Mouse (Mus musculus) left cerebral cortex, adult 9 months (tissue): ENCODE measurements around the gene Gm44503.

Experiments used
- DNase-seq, 2 experiments: peaks; one replicate each; pipeline ENCODE4 v3.0.0; 2022; ENCODE audit warnings: low spot score in 2 of 2

Gm44503 gene

DNA sequence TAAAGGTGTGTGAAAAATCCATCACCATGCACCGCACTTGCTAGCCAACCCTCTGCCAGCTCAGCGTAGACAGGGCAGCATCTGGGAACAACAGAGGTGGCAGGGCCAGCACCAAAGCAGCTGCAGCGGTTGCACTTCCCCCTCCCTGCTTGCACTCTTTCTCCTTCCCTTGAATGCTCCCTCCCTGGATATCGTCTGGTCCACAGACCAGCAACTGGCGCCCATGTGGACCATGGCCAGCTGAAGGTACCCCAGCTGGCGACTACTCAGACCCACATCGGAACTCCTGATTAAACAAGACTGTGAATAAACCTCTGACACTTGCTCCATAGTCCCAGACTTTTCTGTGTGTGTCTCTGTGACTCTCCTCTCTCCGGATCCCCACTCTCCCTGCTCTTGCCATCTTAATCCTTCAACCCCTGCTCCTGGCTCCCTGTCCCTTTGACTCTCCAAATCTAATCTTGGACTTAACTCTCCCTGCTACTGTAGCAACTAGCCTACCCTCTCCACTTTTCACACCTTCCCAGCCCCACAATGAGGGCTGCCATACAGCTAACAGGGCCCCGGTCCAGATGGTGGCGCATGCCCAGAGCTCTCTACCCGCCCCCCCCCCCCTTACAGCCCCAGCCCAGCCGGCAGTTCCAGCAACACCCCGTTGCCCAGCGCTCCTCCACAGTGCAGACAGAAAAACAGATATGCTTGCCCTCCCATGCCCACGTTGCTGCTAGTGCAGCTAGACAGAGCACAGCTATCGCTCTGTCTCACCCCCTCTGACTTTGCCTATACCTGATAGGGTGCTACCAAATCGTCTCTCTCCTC lies 67.4 kb downstream of the Gm44503 start:
- DNase-seq = peak in 1 of 2 experiments; percentile 24

DNA sequence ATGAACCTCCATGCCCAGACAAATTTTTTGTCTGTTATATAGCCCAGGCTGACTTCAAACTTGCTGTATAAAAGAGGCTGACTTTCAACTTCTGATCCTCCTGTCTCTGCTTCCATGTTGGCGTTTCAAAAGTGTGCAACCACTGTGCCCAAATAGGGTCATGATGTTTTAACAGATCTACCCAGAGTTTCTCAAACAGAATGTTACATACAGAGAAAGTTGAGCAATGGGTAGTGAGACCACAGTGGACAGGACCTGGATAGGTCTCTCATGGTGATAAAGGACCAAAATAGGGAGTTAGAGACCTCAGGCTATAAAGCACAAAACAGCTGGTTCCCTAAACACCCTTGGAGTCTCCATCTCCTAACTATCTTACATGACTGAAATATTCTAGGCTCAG lies 71.8 kb downstream of the Gm44503 start:
- no peak for DNase-seq

- DNase-seq = no peak
Observed at GRCm38 (mm10) chr9:73031421-73031820, 72.8 kb downstream of the Gm44503 start.

GRCm38 (mm10) chr9:73033406-73033805 lies 74.8 kb downstream of the Gm44503 start:
- DNase-seq = no peak

- DNase-seq = peak; percentile 69 to 93
Observed at GRCm38 (mm10) chr9:73039222-73039945, 80.7 kb downstream of the Gm44503 start.

DNA sequence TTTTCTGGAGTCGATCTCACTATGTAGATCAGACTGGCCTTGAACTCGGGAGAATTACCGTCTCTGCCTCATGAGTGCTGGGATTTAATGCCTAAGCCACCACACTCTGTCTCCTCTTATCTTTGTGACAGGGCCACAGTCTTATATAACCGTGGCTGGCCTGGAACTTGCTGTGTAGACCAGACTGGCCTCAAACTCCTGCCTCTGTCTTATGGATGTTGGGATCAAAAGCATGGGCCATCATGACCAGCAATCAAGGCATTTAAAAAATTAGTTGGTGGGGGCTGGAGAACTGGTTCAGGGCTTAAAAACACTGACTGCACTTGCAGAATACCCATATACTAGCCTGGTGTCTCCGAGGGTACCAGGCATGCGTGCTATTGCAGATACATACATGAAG lies 81.4 kb downstream of the Gm44503 start, which contains the start of gene Pigb:
TSS of gene Pigb (minus strand) at position 299 of the 400 bp plus-strand sequence.
- no peak for DNase-seq

DNA sequence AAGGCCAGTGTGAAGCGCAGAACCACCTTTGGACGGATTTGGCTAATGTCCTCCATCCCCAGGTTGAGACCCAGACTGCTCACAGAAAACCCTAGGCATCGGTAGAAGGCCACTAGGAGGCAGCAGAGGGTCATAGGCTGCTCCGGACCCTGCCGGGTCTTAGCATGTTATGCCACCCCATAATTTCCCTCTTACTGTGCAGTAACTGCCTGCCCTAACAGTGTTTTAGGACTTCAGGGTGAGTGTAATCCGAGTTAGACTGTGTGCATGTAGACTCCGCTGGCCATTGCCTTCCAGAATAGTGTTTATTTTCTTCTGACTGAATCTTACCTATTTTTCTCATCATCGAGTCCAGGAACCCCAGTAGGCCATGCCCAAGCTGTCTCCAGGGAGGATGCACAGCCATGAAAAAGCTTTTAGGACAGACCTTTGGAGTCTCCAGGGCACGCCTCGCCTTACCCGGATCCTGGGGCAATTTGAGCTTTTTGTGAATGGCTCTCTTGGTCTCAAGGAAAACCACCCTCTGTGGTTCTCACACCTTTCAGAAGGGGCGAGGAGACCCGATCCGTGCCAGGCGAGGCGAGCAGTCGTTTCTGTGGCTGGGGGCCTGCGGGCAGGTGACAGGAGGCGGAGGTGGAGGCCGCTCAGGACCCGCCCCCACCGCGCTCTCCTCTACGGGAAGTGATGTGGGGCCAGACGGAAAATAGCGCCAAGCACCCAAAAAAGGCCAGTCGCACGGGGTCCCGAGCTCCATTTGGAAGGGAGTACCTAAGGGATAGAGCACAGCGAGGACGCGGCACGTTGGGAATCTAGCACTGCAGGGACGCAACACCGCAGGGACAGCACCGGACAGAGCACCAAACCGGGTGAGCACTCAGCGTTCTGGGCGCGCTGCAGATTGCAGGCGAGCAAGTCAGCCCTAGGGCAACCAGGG lies 85.8 kb downstream of the Gm44503 start, which contains the start of gene Rab27a:
TSS of gene Rab27a (plus strand) at position 709 of the 934 bp plus-strand sequence.
- peak in 1 of 2 experiments; percentile 83 for DNase-seq

DNA sequence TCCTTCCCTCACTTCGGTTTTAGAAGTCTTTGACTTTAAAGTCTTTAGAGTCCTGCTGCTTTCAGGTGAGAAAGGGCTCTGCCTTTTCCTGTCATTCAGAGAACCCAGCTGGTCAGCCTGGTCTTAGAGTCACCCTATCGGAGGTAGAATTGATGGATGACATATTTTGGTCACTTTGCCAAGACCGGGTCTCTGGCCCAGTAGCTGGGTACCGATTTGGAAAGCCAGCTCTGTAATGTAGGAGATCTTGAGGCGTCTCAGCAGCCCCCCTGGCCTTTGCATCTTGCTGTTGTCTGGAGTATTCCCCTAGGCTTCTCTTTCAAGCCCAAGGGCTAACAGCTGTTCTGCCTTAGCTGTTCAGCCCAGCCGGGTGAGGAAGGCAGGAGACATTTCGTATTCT lies 86.6 kb downstream of the Gm44503 start:
- DNase-seq = no peak

GRCm38 (mm10) chr9:73045711-73046110 lies 87.1 kb downstream of the Gm44503 start:
- DNase-seq = no peak

DNA sequence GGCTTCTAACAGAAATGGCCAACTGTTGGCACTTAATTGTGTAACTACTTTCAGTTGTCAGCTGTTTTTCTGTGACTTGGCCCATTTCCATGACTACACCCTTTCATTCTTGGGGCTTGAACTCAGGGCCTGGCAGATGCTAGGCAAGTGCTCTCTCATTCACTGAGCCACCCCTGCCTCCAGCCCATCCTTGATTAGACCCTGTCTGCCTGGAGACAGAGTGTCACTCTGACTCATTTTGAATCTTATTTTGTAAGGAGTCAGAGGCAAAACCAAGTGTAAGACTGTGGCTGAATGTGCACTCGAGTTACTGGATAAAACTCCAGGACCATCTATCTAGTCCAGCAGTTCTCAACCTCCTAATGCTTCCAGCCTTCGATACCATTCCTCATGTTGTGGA lies 89.3 kb downstream of the Gm44503 start:
- DNase-seq = no peak

- DNase-seq = no peak
Observed at GRCm38 (mm10) chr9:73048927-73049326, 90.3 kb downstream of the Gm44503 start.

DNA sequence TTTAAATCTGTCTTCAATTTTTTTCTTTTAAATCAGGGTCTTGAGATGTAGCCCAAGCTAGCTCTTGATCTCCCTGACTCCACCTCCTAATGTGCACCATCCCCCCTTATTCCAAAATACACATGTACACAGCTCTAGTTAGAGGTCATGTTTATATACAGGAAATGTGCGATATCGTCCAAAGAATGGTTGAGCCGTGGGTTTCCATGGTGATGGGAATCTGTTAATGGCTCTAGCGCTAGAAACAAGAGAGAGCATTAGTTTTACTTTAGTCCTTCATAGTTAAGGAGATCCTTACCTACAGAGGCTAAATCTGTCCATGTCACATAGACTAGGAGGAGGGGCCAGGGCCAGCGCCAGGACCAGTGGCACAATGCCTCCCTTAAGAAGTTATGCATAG lies 91.2 kb downstream of the Gm44503 start:
- DNase-seq = no peak

GRCm38 (mm10) chr9:73050606-73051005 lies 92.0 kb downstream of the Gm44503 start:
- DNase-seq = no peak

DNA sequence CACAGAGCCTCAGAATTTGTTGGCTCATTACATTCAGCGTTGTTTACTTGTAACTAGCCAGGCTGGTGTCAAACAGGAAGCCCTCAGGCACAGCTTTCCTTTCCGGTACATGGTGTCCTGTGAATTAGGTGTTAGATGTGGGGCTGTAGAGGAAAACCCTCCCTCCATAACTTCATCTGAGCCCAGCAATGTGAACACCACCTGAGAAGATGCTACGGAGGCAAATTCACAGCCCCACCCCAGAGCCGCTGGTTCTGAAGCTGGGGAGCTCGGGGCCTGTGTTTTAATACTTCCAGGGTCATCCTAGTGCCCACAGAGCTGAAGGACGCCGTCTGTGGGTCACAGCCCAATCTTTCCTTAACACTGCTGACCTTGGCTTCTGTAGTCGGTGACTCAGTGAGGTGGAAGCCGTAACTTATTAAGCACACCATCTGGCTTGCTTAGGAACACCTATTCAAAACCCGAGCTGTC lies 96.8 kb downstream of the Gm44503 start:
- no peak for DNase-seq

DNA sequence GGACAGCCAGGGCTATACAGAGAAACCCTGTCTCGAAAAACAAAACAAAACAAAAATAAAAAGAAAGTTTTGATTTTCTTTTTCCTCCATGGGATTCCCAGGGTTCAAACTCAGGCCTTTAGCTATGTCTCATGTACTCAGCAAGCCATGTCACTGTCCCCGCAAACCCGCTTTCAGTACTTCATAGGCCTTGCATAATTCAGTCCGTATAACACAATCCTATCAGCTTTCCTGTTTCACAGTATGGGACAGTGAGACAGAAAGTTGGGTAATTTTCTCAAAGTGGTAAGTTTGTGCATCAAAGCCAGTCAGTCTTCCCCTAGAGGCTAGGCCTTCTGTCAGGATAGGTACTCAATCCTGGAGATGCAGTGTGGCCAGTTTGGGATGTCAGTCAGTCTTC lies 100.6 kb downstream of the Gm44503 start:
- no peak for DNase-seq

DNA sequence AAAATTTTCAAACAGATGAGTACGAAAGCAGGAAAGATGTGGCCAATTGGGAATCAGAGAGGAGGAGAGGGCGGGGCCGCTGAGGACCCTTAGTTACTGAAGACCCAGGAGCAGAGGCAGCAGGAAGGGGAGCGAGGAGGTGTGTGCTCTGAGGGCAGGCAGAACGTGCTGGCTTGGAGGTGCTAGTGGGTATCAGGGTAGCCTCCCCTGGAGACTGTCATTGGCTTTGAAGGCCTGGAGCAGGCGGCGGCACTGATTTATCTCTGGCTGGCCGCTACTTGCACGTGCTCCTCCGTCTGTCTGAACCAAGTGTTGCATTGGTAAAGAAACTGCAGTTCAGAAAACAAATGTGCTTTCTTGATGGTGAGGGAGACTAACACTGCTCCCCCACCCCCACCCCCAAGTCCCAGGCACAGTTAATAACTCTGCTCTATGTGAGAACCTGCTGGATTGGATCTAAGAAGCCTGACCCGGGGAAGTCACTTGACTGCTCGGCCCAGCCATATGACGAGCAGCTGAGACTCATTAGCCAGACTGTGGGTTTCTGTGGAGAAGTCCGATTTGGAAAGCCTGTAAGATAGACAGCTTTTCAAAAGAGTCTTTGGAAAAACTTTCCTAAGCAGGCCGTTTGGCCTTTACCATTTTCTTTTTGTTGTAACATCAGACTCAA lies 105.1 kb downstream of the Gm44503 start:
- no peak for DNase-seq
